Mouse (Mus musculus): ENCODE data around the gene Ube2s.
"Not testable (repeated sequence)": the region's sequence is repeated elsewhere in the genome, so short reads cannot be mapped to it uniquely, and the experiment has no call there.

Gene Ube2s

DNA sequence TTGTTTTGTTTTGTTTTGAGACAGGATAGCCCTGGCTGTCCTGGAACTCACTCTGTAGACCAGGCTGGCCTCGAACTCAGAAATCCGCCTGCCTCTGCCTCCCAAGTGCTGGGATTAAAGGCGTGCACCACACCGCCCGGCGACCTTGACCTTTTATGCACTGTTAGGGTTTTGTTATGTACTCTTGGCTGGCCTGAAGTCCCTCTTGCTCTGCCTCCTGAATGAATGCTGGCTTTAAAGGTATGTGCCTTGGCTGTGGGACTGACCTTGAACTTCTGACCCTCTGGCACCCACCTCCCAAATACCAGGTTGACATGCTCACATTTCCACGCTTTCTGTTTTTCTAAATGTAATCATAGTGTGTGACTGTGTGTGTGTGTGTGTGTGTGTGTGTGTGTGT lies 8.5 kb upstream of the Ube2s start:
- DNase-seq (ENCODE audit: low spot score): not testable (repeated sequence)

DNA sequence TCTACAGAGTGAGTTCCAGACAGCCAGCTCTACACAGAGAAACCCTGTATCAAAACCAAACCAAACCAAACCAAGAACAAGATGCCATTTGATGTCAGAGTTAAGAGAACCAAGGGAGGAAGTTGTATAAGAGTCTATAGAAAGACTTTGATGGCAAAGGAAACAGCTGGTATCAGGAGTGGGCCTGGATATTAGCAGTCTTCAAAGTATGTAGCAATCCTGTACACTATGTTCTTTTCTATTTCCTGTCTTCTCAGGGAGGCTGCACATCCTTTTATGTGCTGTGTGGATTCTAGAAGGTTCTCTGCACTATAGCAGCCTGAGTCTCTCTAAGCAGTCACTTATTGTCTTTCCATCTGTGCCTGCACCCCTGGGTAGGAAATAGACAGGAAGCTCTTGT lies 4.2 kb upstream of the Ube2s start:
- no peak for DNase-seq (ENCODE audit: low spot score)

DNA sequence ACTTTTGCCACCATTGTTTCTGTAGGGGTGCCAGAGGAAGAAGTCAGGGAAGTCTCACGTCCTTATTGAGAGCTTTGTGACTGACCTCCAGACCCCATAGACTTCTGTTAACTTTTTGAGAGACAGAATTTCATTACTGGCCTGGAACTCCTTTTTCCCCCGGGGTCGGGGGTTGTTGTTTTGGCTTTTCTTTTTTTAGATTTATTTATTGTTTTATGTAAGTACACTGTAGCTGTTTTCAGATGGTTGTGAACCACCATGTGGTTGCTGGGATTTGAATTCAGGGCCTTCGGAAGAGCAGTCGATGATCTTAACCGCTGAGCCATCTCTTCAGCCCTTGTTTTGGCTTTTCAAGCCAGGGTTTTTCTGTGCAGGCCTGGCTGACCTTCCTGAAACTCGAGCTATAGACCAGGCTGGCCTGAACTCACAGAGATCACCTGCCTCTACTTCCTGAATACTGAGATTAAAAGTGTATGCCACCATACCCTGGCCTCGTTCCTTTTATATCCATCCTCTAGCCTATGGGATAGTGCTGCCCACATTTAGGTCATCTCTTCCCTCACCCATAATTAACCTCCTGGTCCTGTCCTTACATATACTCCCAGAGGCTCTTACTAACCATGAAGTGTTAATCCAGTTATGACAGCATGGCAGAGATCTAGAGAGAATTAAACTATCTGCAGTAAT lies 858 bp upstream of the Ube2s start:
- no peak for DNase-seq (ENCODE audit: low spot score)

DNA sequence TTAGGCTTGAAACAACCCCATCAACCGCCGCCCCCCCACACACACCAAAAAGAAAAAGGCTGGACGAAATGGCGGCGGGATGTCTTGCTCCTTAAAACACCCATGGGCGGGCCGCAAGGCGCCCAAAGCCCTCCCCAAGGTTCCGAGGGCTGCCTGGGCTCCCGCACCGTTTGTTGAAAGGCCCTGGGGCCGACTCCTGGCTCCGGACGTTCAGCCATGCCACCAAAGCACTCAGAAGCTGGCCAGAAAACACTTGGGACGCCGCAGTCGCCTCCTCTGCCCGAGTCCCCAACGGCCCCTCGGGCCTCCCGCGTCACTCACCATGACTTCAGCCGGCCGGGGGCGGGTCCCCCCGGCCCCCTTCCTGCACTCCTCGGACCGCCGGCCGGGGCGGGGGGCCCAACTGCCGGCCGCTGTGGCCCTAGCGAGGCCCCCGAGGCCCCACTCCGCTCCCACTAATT lies 518 bp downstream of the Ube2s start:
- DNase-seq (ENCODE audit: low spot score): no peak

DNA sequence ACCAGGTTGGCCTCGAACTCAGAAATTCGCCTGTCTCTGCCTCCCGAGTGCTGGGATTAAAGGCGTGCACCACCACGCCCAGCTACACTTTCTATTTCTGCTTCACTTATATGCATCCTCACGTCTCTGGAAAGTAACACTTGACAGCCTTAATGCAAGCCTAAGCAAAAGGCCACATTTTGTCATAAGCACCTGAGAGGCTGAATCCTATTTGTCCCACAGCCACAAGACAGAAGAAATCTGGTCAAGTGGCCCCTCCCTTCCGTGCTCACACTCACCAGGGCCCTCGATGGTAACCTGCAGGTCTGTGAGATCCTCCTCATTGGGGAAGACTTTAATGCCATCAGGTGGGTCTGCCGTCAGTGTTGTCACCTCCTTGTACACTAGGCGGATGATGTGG lies 1.3 kb downstream of the Ube2s start:
- DNase-seq (ENCODE audit: low spot score): not testable (repeated sequence)

DNA sequence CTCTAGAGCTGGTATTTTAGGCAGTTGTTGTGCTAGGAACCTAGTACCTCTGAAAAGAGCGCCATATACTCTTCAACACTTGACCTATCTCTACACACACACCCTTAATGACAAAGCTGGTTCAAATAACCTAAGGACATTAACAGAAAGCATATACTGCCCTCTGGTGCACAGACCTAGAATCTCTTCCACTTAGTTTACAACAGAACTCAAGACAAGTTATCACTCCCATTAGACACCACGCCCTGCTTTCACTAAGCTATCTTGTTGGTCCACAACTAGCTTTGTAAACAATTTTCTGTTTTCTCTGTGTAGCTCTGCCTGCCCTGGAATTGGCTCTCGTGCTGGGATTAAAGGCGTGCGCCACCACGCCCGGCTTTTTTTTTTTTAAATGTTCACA lies 5.7 kb downstream of the Ube2s start:
- DNase-seq (ENCODE audit: low spot score): no peak

DNA sequence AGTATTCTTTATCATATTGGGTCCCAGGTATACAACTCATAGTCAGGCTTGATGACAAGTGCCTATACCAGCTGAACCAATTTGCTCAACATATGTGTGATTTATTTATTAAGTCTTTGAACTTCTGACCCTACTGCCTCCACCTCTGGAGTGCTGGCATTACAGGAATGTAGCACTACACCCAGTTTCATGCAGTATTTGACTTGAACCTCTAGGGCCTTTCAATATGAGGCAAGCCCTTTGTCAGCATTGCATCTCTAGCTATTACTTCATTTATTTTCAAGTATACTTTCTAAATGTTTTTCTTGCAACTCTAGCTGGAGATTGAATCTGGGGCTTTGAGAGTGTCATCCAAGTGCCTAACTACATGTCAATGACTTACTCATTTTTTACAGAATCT lies 10.1 kb downstream of the Ube2s start:
- DNase-seq (ENCODE audit: low spot score): no peak

DNA sequence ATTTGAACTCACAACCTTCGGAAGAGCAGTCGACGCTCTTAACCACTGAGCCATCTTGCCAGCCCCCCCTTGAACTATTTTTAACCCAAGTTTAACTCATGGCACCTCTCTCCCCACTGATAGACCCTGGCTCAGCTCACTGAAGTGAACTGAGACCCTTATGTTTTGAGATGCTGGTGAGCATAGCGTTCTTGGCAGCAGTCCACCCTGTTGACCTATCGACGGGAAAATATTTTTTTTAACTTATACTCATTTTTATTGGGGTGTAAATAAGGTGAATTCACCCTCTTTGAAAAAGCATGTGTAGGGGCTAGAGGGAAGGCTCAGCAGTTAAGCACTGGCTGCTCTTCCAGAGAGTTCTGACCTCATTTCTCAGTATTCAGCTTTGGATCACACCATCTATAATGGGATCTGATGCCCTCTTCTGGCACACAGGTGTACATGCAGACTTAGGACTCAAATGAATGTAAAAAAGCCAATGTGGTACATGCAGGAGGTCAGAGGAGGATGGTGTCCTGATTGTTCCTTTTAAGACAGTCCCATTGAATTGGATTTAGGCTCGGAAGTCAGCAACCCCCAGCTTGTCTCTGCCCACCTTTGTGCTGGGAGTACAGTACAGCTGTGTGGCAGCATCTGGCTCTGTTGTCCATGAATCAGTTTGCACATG lies 16.5 kb downstream of the Ube2s start:
- no peak for DNase-seq (ENCODE audit: low spot score)

DNA sequence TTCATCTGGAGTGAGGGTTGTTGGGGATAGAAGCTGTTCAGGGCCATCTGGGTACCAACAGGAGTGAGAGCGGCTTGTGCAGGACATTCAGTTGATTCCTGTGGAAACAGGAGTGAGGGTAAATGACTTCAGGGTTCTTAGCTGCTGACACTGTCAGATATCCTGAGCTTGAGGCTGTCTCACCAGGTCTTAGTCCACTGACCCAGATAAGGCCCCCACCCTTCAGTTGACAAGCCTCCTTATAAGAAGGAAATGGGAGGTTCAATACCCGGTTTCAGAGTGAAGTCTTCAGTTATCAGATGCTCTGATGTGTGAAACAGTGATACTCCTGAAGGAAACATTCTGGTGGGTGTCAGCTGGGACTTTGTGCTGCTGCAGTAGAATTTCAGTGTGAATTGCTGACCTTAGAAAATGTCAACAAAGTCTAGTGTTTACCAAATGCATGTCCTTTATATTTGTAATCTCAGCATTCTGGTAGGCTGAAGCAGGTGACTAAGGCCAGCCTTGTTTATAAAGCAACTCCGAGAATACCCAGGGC lies 17.7 kb downstream of the Ube2s start:
- DNase-seq (ENCODE audit: low spot score): no peak

DNA sequence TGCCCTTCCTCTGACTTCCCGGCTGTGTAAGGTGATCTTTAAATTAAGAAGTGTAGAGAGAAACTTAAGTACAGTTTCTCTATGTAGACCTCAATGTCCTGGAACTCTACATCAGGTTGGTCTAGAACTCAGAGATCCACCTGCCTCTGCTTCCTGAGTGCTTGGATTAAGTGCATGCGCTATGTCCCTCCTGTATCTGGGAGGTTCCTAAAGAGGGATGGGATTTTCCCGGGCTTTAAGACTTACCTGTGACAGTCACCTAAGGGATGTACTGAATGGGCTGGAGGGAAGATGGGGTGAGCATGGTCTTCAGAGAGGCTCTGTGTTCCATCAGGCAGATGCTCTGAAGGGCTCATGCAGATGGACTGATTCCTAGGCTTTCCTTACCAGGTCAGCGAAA lies 18.7 kb downstream of the Ube2s start:
- DNase-seq (ENCODE audit: low spot score): no peak

DNA sequence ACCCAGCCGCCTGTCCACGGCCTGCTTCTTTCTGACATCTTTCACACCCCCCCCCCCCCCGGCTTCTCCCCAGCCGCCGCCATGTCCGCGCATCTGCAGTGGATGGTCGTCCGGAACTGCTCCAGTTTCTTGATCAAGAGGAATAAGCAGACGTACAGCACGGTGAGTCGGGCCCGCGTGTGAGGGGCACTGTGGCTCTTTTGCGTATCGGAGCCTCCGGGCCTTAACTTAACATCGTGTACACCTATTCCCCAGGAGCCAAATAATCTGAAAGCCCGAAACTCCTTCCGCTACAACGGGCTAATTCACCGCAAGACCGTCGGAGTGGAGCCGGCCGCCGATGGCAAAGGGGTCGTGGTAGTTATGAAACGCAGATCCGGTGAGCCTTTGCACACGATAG lies 19.1 kb downstream of the Ube2s start:
- not testable (repeated sequence) for DNase-seq (ENCODE audit: low spot score)

DNA sequence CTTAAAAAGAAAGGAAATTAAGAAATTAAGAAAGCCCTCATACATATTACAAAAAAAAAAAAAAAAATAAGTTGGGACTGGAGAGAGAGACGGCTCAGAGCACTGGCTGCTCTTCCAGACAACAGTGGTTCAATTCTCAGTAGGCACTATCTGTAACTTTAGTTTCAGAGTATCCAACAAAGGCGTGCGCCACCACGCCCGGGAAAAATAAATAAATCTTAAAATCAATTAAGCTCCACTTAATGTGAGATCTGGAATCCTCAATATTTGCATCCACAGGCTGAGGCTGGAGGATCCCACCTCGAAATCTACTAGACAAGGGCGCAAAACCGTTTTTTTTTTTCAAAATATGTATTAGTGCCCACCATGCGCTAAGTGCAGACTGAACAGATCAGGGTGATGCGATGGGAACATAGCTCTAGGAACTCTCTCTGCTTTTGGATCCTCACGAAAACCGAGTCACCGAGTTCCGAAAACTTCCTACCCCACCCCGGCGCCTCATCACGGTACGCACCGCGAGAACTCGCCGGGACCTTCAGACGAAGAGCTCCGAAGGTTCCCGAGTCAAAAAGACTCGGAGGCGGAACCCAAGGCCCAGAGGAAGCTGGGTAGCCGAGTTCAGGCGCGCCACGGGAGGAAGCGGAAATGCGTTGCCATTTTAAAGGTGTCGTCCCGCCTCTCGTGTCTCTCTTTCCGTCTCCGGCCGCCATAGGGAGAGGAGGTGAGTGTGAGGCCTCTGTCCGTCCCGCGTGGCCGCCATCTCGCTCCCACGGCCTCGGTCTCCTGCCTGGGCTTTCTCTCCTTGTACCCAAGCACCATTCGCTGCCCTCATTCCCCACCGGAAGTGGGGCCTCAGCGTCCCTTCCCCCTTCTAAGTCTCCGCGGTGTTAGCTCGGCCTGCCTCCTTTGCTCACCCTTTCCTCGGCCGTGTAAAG lies 19.8 kb downstream of the Ube2s start, which contains the start of gene Rpl28:
Gene Rpl28 (plus strand): TSS at position 597 of the 935 bp plus-strand sequence.
- peak; percentile 94 for DNase-seq (ENCODE audit: low spot score)

DNA sequence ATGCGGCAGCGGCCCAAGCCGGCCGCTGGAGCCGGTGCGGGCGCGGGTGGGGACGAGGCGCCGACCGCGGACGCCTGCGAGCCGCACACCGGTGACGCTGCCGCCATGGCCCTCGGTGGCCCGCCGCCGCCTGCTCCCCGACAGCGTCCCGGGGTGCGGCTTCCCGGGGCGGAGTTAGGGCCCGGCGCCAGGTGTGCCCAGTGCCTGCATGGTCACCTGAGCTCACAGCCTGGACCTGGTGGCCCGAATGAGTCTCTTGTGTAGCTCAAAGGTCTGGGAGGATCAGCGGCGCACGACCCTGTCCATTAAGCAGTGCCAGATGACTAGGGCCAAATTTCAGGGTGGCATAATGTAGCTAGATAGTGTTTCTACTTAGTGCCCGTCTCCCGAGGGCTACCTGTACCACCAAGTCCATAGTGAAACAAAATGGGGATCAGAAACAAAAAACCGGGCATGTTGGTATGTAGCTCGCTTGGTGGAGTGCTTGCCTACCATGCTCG lies 22.9 kb downstream of the Ube2s start, which contains the start of gene Tmem238:
Gene Tmem238 (minus strand): TSS at position 221 of the 500 bp plus-strand sequence.
- DNase-seq (ENCODE audit: low spot score): peak; percentile 20

DNA sequence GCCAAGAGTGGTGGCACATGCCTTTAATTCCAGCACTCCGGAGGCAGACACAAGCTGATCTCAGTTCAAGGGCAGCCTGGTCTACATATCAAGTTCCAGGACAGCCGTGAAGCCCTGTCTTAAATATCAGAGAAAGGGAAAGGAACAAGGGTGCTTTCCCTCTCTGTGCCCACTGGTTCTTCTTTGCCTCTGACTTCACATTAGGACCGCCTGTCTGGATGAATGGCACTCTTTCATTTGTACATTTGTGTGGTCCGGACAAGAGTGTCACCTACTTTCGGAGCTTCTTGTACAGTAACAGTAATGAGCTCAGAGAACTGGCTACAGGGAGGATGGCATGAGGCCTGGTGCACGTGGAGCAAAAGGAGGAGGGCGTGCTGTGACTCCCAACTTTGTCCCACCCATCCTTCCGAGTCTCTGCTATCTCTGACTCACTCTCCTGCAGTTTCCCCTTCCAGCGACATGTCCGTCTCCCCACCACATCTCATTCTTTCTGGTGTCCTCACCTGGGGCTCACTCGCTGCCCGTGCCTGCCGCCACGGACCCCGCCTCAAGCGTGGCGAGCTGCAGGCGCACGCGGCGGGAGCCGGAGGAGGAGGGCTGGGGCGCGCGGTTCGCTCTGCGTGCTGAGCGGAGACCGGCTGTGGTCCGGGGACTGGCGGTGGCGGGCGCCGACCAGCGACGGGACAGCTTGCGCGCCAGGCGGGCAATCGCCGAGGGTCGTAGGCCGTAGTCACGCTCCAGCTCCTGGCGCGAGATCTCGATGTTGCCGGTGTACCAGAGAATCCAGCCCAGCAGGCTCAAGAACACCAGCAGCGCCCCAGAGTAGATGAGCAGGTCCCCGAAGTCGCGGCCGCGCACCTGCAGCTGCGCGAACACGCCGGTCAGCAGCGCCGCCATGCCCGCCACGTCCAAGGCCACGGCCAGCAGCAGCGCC lies 23.6 kb downstream of the Ube2s start:
- peak; percentile 41 for DNase-seq (ENCODE audit: low spot score)

DNA sequence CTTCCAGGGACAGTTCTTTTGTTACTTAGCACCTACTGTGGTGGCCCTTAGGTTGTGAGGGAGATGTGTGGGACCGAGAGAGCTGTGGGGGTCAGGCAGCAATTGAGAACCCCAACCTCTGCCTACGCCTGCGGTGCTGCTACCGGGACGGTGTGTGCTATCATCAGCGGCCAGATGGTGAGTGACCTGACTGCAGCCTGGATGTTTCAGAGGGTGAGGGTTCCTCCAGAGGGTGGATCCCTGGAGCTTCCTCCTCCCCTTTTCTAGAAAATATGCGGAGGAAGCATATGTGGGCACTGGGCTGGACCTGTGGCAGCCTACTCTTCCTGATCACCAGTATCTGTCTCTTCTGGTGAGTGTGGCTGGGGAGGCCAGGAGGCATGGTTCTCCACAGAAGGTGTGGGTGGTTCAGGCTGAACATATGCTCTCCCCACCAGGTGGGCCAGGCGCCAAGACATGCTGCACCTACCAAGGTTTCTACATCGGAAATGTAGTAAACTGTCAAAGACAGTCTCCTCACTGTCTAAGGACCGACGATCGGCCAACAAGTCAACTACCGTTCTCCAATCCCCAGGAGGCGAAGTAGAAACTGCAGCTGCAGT lies 28.6 kb downstream of the Ube2s start:
- no peak for DNase-seq (ENCODE audit: low spot score)

DNA sequence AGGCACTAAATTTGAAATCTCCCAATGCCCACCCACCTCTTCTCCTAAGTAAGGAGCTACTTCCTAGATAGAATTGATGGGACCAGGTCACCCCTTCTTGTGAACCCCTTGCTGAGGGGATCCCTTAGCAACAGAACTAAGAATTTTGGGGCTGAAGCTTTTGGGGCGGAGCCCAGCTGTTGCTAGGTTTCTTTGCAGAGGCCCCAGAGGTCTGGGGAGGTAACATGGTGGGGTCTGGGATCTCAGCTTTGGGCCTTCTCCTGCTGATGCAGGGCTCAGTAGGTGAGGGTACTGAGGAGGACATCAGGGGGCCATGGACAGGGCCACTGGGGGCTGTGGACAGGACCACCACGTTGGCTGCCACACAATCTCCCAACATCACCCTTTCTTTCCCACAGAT lies 29.6 kb downstream of the Ube2s start, which contains the start of the genes Il11 and Tmem190:
Gene Il11 (minus strand): TSS at position 101 of the 400 bp plus-strand sequence.
Gene Tmem190 (plus strand): TSS at position 179 of the 400 bp plus-strand sequence.
- DNase-seq (ENCODE audit: low spot score): no peak

DNA sequence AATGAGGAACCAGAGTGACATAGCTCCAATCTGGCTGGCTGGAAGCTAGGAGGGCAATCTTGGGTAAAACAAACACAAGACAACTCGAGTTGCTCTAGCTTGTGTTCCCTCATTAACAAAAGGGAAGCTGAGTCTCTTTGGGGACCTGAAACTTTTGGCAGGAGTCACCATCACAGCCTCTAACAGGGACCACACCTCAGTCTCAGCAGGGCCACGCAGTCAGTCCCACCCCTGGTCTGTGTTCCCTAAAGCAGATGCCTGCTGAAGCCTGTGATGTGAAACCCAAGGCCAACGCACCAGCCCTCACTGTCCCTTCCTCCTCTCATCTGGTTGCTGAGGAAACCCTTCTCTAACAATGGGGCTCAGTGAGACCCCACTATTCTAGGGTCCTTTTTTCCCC lies 30.3 kb downstream of the Ube2s start:
- DNase-seq (ENCODE audit: low spot score): no peak

DNA sequence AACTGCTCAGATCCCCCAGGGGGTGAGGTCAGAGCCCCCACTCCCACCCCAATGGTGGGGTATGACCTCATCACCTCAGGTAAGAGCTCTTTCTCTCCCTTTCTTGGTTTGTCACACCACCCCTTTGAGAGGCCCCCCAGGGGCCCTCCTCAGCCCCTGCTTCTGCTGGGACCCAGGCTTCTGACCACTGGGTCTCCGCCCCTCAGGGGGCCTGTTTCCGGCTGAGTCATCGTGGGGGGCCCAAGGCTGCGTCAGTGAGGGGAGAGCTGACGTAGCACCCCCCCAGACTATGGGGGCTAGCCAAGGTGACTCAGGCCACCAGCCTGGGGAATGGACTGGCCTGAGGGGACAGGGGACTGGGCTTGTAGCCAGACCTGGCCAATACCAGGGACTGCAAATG lies 32.5 kb downstream of the Ube2s start:
- no peak for DNase-seq (ENCODE audit: low spot score)

DNA sequence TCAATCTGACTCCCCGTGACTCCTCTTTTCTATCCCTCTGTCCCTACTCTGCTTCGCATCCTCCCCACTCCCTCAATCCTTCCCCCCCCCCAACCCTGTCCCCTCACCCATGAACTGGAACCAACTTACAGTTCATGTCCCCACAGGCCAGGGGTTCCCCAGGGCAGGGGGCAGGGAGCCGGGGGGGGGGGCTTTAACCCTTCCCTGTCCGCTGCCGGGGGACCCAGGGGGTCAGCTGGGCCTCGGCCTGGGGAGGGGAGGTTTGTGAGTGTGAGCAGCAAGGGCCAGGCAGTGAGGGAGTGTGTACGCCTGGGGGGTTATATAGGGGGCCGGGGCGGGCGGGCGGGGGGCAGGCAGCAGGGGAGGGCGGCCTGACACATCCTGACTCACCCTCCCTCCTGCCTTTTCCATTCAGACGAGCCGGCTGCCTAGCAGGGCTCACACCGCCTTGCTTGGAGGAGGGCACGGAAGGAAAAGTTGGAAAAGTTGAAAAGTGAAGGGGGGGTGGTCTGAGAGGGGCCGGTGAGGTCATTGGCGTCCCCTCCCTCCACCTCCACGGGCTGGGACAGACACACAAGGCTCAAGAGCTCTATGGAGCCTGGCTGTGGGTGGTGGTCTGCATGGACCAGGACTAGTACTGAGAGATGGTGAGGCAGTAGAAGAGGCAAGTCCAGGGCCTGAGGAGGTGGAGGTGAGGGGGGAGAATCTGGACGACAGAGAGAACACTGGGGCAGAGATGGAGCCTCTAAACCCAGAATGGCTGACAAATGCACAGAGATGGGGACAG lies 34.3 kb downstream of the Ube2s start:
- DNase-seq (ENCODE audit: low spot score): no peak
